11 mouse cellular contexts compared by ENCODE assay signal in genomic region chr9:107381723-107382122, GRCm38 (mm10). TPM values are rescaled to one million over a fixed set of nuclear protein-coding genes. Genes with fewer than 3 reads are reported as not detected.
A peak's percentile ranks its signal among the peaks of the same experiment; 100 is the strongest.
DNase-seq lines count a peak whose midpoint lies in the region; ATAC-seq and TF ChIP-seq lines count a peak whose summit lies in the region.
"Had no signal": no experiment of that assay in that cellular context is flagged by ENCODE, and none has a peak within 500 bp of the region (broad histone marks: within the 10 kb centered on the region; RNA-seq: fewer than 3 reads in every experiment).

No protein-coding gene starts in this region.

- no peak for ATAC-seq in midbrain, embryonic 15.5 days (replicated peaks)
- ATAC-seq in heart, embryonic 11.5 days (replicated peaks; ENCODE audit: insufficient number of reproducible peaks, low FRiP score, low TSS enrichment), result peak; percentile 48; the same call in 1 of the 2 replicates
- ATAC-seq in megakaryocyte, adult 5-6 weeks (ENCODE audit: poor library complexity, severe bottlenecking), result no peak

- no peaks in the 10 kb centered on the region for H3K36me3 ChIP-seq in midbrain, embryonic 10.5 days
- H3K36me3 ChIP-seq in midbrain, embryonic 15.5 days (replicated peaks), result no peaks in the 10 kb centered on the region
- H3K36me3 ChIP-seq in heart, embryonic 11.5 days (ENCODE audit: control insufficient read depth, insufficient read depth, low read length), result no peaks in the 10 kb centered on the region
- H3K36me3 ChIP-seq: limb, embryonic 15.5 days had no signal

- no peak for TF ChIP-seq POLR2A in cerebellum, adult 2 months (IDR thresholded peaks at IDR 0.05; ENCODE audit: borderline replicate concordance, insufficient read depth, low read length)

- TF ChIP-seq CTCF in cerebellum, adult 2 months (IDR thresholded peaks at IDR 0.05; ENCODE audit: borderline replicate concordance, insufficient read depth, low read depth, low read length), result no peak

- WGBS in midbrain, embryonic 10.5 days, result 13% methylated on average over 8 of the region's 8 CpGs
- whole genome bisulfite sequencing in midbrain, embryonic 15.5 days, result 11% methylated on average over 8 of the region's 8 CpGs
- WGBS in heart, embryonic 11.5 days (ENCODE audit: insufficient replicate concordance), result 2% methylated on average over 8 of the region's 8 CpGs
- 53% methylated on average over 8 of the region's 8 CpGs for WGBS in cerebellum, adult 2 months

- no peaks in the 10 kb centered on the region for H3K9me3 ChIP-seq in midbrain, embryonic 10.5 days (replicated peaks)
- H3K9me3 ChIP-seq in midbrain, embryonic 15.5 days, result no peaks in the 10 kb centered on the region
- H3K9me3 ChIP-seq in heart, embryonic 11.5 days (replicated peaks; ENCODE audit: control insufficient read depth, low read length), result no peaks in the 10 kb centered on the region
- H3K9me3 ChIP-seq: limb, embryonic 15.5 days had no signal

- peaks cover 26% of the 10 kb centered on the region for H3K4me1 ChIP-seq in midbrain, embryonic 10.5 days
- peaks cover 21% of the 10 kb centered on the region for H3K4me1 ChIP-seq in midbrain, embryonic 15.5 days
- 0 out of 2 replicates have a peak, but pooled peaks cover 4% of the 10 kb centered on the region for H3K4me1 ChIP-seq in heart, embryonic 11.5 days (ENCODE audit: control insufficient read depth, insufficient read depth, low read length)
- peaks cover 7% of the 10 kb centered on the region; the same call in 1 of the 2 replicates for H3K4me1 ChIP-seq in cerebellum, adult 2 months (ENCODE audit: control insufficient read depth, insufficient read depth, low read length)

- H3K27me3 ChIP-seq in midbrain, embryonic 10.5 days (ENCODE audit: low read depth, poor library complexity, severe bottlenecking), result peaks cover 90% of the 10 kb centered on the region
- H3K27me3 ChIP-seq in midbrain, embryonic 15.5 days (replicated peaks), result peaks cover 30% of the 10 kb centered on the region
- peaks cover 50% of the 10 kb centered on the region for H3K27me3 ChIP-seq in heart, embryonic 11.5 days (ENCODE audit: control insufficient read depth, insufficient read depth, low read length)
- no peaks in the 10 kb centered on the region for H3K27me3 ChIP-seq in cerebellum, adult 2 months (ENCODE audit: control insufficient read depth, insufficient read depth, low read length)

- no peak overlapping the region for H3K9ac ChIP-seq in midbrain, embryonic 15.5 days
- no peak overlapping the region for H3K9ac ChIP-seq in heart, embryonic 11.5 days (ENCODE audit: low read depth, low read length)
- H3K9ac ChIP-seq: limb, embryonic 15.5 days had no signal

- H3K4me3 ChIP-seq in midbrain, embryonic 10.5 days, result no peak overlapping the region
- no peak overlapping the region for H3K4me3 ChIP-seq in midbrain, embryonic 15.5 days
- no peak overlapping the region for H3K4me3 ChIP-seq in heart, embryonic 11.5 days (ENCODE audit: low read depth, low read length)
- no peak overlapping the region for H3K4me3 ChIP-seq in cerebellum, adult 2 months (replicated peaks; ENCODE audit: insufficient read depth, low read depth, low read length)
- H3K4me3 ChIP-seq: limb, embryonic 15.5 days had no signal

- no peak overlapping the region for H3K4me2 ChIP-seq in midbrain, embryonic 15.5 days
- no peak overlapping the region for H3K4me2 ChIP-seq in heart, embryonic 11.5 days
- H3K4me2 ChIP-seq: limb, embryonic 15.5 days had no signal

- H3K27ac ChIP-seq in midbrain, embryonic 10.5 days (replicated peaks), result no peak overlapping the region
- no peak overlapping the region for H3K27ac ChIP-seq in midbrain, embryonic 15.5 days
- no peak overlapping the region for H3K27ac ChIP-seq in heart, embryonic 11.5 days (ENCODE audit: low read depth, low read length)
- no peak overlapping the region for H3K27ac ChIP-seq in cerebellum, adult 2 months (ENCODE audit: insufficient read depth, low read length)
- H3K27ac ChIP-seq: limb, embryonic 15.5 days had no signal

- DNase-seq in adrenal gland, adult (ENCODE audit: inconsistent age in 2 of 2, low spot score in 1 of 2), result peak; percentile 15 to 51
- DNase-seq in adrenal gland, postnatal 4 days (ENCODE audit: low spot score in 2 of 2), result no peak
- DNase-seq in midbrain, embryonic 10.5 days (ENCODE audit: low spot score), result peak; percentile 40
- peak; percentile 36 for DNase-seq in ovary, postnatal 14 days (ENCODE audit: low spot score)
- no peak for DNase-seq in cerebellum, adult 2 months
- DNase-seq: gastrocnemius, postnatal 25 days had no signal

RNA-seq across cellular contexts. Expression of gene Cacna2d2, which starts 17.7 kb away (rescaled TPM):
- 10 to 100 TPM; 10.1 to 10.9 TPM for total RNA-seq in adrenal gland, postnatal 4 days (2021)
- 1.00 and 1.7 TPM in 2 replicates for polyA plus RNA-seq in midbrain, embryonic 10.5 days (2016; fragmentation: Nextera tagmentation; extraction: Ambion mirVana)
- polyA plus RNA-seq in midbrain, embryonic 15.5 days (2015; fragmentation: Nextera tagmentation; extraction: Ambion mirVana), result 10.2 and 10.3 TPM in 2 replicates
- polyA plus RNA-seq in heart, embryonic 11.5 days (2014; fragmentation: Nextera tagmentation; extraction: Ambion mirVana), result 5.9 and 7.1 TPM in 2 replicates
- total RNA-seq in megakaryocyte, adult 5-6 weeks (2015), result 0.04 and 0.11 TPM in 2 replicates
- total RNA-seq in megakaryocyte, adult 5-6 weeks (2017), result 0.07 and 0.12 TPM in 2 replicates
- 130 and 148 TPM in 2 replicates for polyA plus RNA-seq in cerebellum, adult 2 months (2012; rRNA removed)

RNA-seq across cellular contexts. Expression of gene 6430571L13Rik, which starts 41.3 kb away (rescaled TPM):
- total RNA-seq in adrenal gland, postnatal 4 days (2021), result 1 to 10 TPM; 4.2 to 4.3 TPM
- 1.8 and 2.5 TPM in 2 replicates for polyA plus RNA-seq in midbrain, embryonic 10.5 days (2016; fragmentation: Nextera tagmentation; extraction: Ambion mirVana)
- 9.7 TPM in 2 replicates for polyA plus RNA-seq in midbrain, embryonic 15.5 days (2015; fragmentation: Nextera tagmentation; extraction: Ambion mirVana)
- 0.66 and 0.92 TPM in 2 replicates for polyA plus RNA-seq in heart, embryonic 11.5 days (2014; fragmentation: Nextera tagmentation; extraction: Ambion mirVana)
- not detected in 2 replicates for total RNA-seq in megakaryocyte, adult 5-6 weeks (2015)
- total RNA-seq in megakaryocyte, adult 5-6 weeks (2017), result not detected in 2 replicates
- polyA plus RNA-seq in cerebellum, adult 2 months (2012; rRNA removed), result 44.9 and 52.5 TPM in 2 replicates
- total RNA-seq: neutrophil, adult 5-6 weeks had no signal

RNA-seq across cellular contexts. Expression of gene Hemk1, which starts 43.6 kb away (rescaled TPM):
- total RNA-seq in adrenal gland, postnatal 4 days (2021), result 10 to 100 TPM; 19.5 to 23.7 TPM
- 13.5 and 15.2 TPM in 2 replicates for polyA plus RNA-seq in midbrain, embryonic 10.5 days (2016; fragmentation: Nextera tagmentation; extraction: Ambion mirVana)
- 20.1 and 21.1 TPM in 2 replicates for polyA plus RNA-seq in midbrain, embryonic 15.5 days (2015; fragmentation: Nextera tagmentation; extraction: Ambion mirVana)
- polyA plus RNA-seq in heart, embryonic 11.5 days (2014; fragmentation: Nextera tagmentation; extraction: Ambion mirVana), result 10.6 and 12.1 TPM in 2 replicates
- total RNA-seq in megakaryocyte, adult 5-6 weeks (2015), result 4.1 and 6.4 TPM in 2 replicates
- 5.0 and 8.0 TPM in 2 replicates for total RNA-seq in megakaryocyte, adult 5-6 weeks (2017)
- 27.8 and 31.7 TPM in 2 replicates for polyA plus RNA-seq in cerebellum, adult 2 months (2012; rRNA removed)

Comparison
In these comparisons a context has a peak if more than half of its experiments do, and no peak if none do; other contexts are left out.
1. DNase-seq: peak in adrenal gland, adult (2 of 2), midbrain, embryonic 10.5 days (single experiment) and ovary, postnatal 14 days (single experiment); none in adrenal gland, postnatal 4 days (0 of 2) and cerebellum, adult 2 months (0 of 2).
2. RNA of gene Cacna2d2, which starts 17.7 kb away (polyA plus RNA-seq): 130 to 148 TPM in cerebellum, adult 2 months; 10.2 to 10.3 TPM in midbrain, embryonic 15.5 days, 5.9 to 7.1 TPM in heart, embryonic 11.5 days and 1.00 to 1.7 TPM in midbrain, embryonic 10.5 days; every median in the first group is over 10 times any median in the second.